9 mouse cellular contexts compared by ENCODE assay signal in genomic region chr17:48774172-48774890, GRCm38 (mm10).
DNase-seq lines count a peak whose midpoint lies in the region; ATAC-seq and TF ChIP-seq lines count a peak whose summit lies in the region.
"Had no signal": no experiment of that assay in that cellular context is flagged by ENCODE, and none has a peak within 500 bp of the region (broad histone marks: within the 10 kb centered on the region; RNA-seq: fewer than 3 reads in every experiment).

No protein-coding gene starts in this region.

- no peak overlapping the region for H3K9ac ChIP-seq in heart, adult 2 months (ENCODE audit: low read depth, low read length)
- H3K9ac ChIP-seq in heart, embryonic 12.5 days: no peak overlapping the region
- H3K9ac ChIP-seq in kidney, embryonic 16.5 days (replicated peaks; ENCODE audit: low read length): no peak overlapping the region
- H3K9ac ChIP-seq in midbrain, embryonic 16.5 days (ENCODE audit: low read depth, low read length): no peak overlapping the region

- no peaks in the 10 kb centered on the region for H3K79me2 ChIP-seq in heart, adult 2 months (replicated peaks; ENCODE audit: control insufficient read depth, insufficient read depth, low read length)

- peak; percentile 33 to 45 for DNase-seq in heart, adult 2 months
- DNase-seq in gastrocnemius, postnatal 25 days: peak; percentile 40
- DNase-seq in Muller cell, postnatal 12 days (ENCODE audit: inconsistent ontology term): no peak
- DNase-seq in testis, postnatal 10 days (ENCODE audit: low spot score): no peak

- intact Hi-C loops in heart, adult 2 months (cut with DNase I): no loop called here

- TF ChIP-seq CTCF in heart, adult 2 months (IDR thresholded peaks at IDR 0.05): no peak

- no peak for ATAC-seq in heart, embryonic 12.5 days (ENCODE audit: insufficient number of reproducible peaks, low FRiP score)
- peak; percentile 43 for ATAC-seq in kidney, embryonic 16.5 days (ENCODE audit: low FRiP score, low TSS enrichment)
- peak; percentile 41 for ATAC-seq in midbrain, embryonic 16.5 days
- no peak for ATAC-seq in monocyte, adult 5-6 weeks (replicated peaks; ENCODE audit: insufficient number of reproducible peaks, low FRiP score, low TSS enrichment, poor library complexity, severe bottlenecking)

- WGBS in heart, adult 2 months: 61% methylated on average over 15 of the region's 15 CpGs
- WGBS in heart, embryonic 12.5 days: 68% methylated on average over 15 of the region's 15 CpGs
- WGBS in kidney, embryonic 16.5 days: 45% methylated on average over 15 of the region's 15 CpGs
- 9% methylated on average over 15 of the region's 15 CpGs for WGBS in midbrain, embryonic 16.5 days

- H3K9me3 ChIP-seq in heart, embryonic 12.5 days (replicated peaks): no peaks in the 10 kb centered on the region
- H3K9me3 ChIP-seq in kidney, embryonic 16.5 days (ENCODE audit: low read length): no peaks in the 10 kb centered on the region
- H3K9me3 ChIP-seq in midbrain, embryonic 16.5 days (replicated peaks; ENCODE audit: control insufficient read depth, low read length, poor library complexity, severe bottlenecking): no peaks in the 10 kb centered on the region

- no peak for TF ChIP-seq POLR2A in heart, adult 2 months (IDR thresholded peaks at IDR 0.05; ENCODE audit: insufficient read depth, low read depth, low read length)

- H3K27me3 ChIP-seq in heart, adult 2 months (ENCODE audit: control insufficient read depth, insufficient read depth, low read length): no peaks in the 10 kb centered on the region
- H3K27me3 ChIP-seq in heart, embryonic 12.5 days (replicated peaks): no peaks in the 10 kb centered on the region
- H3K27me3 ChIP-seq in kidney, embryonic 16.5 days (ENCODE audit: insufficient read depth, low read length): no peaks in the 10 kb centered on the region
- no peaks in the 10 kb centered on the region for H3K27me3 ChIP-seq in midbrain, embryonic 16.5 days (ENCODE audit: control insufficient read depth, insufficient read depth, low read depth, low read length)
- H3K27me3 ChIP-seq: CH12.LX had no signal

- no peak for TF ChIP-seq EP300 in heart, adult 2 months (IDR thresholded peaks at IDR 0.05; ENCODE audit: insufficient read depth, low read depth, low read length)

- no peak overlapping the region for H3K4me3 ChIP-seq in heart, adult 2 months
- H3K4me3 ChIP-seq in heart, embryonic 12.5 days: no peak overlapping the region
- H3K4me3 ChIP-seq in kidney, embryonic 16.5 days (ENCODE audit: low read length): no peak overlapping the region
- no peak overlapping the region for H3K4me3 ChIP-seq in midbrain, embryonic 16.5 days (ENCODE audit: low read depth, low read length)

- no peak overlapping the region for H3K4me2 ChIP-seq in heart, embryonic 12.5 days
- no peak overlapping the region for H3K4me2 ChIP-seq in kidney, embryonic 16.5 days (replicated peaks; ENCODE audit: low read depth, low read length)
- H3K4me2 ChIP-seq in midbrain, embryonic 16.5 days (ENCODE audit: low read length): no peak overlapping the region

- H3K27ac ChIP-seq in heart, adult 2 months: no peak overlapping the region
- no peak overlapping the region for H3K27ac ChIP-seq in heart, embryonic 12.5 days (ENCODE audit: poor library complexity, severe bottlenecking)
- H3K27ac ChIP-seq in kidney, embryonic 16.5 days (ENCODE audit: low read length): no peak overlapping the region
- H3K27ac ChIP-seq in midbrain, embryonic 16.5 days (ENCODE audit: low read length): peak overlapping the region; percentile 1; the same call in 1 of the 2 replicates

- no peaks in the 10 kb centered on the region for H3K4me1 ChIP-seq in heart, adult 2 months (ENCODE audit: control insufficient read depth, insufficient read depth, low read length)
- no peaks in the 10 kb centered on the region for H3K4me1 ChIP-seq in heart, embryonic 12.5 days (replicated peaks)
- peaks cover 4% of the 10 kb centered on the region; the same call in 1 of the 2 replicates for H3K4me1 ChIP-seq in kidney, embryonic 16.5 days (ENCODE audit: insufficient read depth, low read length)
- H3K4me1 ChIP-seq in midbrain, embryonic 16.5 days (ENCODE audit: control insufficient read depth, insufficient read depth, low read length): peaks cover 48% of the 10 kb centered on the region

- no peaks in the 10 kb centered on the region for H3K36me3 ChIP-seq in heart, adult 2 months (ENCODE audit: control insufficient read depth, insufficient read depth, low read length)
- H3K36me3 ChIP-seq in heart, embryonic 12.5 days: no peaks in the 10 kb centered on the region
- H3K36me3 ChIP-seq in kidney, embryonic 16.5 days (ENCODE audit: insufficient read depth, low read length): no peaks in the 10 kb centered on the region
- H3K36me3 ChIP-seq in midbrain, embryonic 16.5 days (ENCODE audit: control insufficient read depth, insufficient read depth, low read length): no peaks in the 10 kb centered on the region

Comparison
In these comparisons a context has a peak if more than half of its experiments do, and no peak if none do; other contexts are left out.
1. DNase-seq: peak in heart, adult 2 months (2 of 2) and gastrocnemius, postnatal 25 days (single experiment); none in Muller cell, postnatal 12 days (single experiment) and testis, postnatal 10 days (single experiment).
2. ATAC-seq: peak in kidney, embryonic 16.5 days (single experiment) and midbrain, embryonic 16.5 days (single experiment); none in heart, embryonic 12.5 days (single experiment) and monocyte, adult 5-6 weeks (single experiment).